Comparison of ENCODE assay signal across 8 mouse cellular contexts in the genomic region with DNA sequence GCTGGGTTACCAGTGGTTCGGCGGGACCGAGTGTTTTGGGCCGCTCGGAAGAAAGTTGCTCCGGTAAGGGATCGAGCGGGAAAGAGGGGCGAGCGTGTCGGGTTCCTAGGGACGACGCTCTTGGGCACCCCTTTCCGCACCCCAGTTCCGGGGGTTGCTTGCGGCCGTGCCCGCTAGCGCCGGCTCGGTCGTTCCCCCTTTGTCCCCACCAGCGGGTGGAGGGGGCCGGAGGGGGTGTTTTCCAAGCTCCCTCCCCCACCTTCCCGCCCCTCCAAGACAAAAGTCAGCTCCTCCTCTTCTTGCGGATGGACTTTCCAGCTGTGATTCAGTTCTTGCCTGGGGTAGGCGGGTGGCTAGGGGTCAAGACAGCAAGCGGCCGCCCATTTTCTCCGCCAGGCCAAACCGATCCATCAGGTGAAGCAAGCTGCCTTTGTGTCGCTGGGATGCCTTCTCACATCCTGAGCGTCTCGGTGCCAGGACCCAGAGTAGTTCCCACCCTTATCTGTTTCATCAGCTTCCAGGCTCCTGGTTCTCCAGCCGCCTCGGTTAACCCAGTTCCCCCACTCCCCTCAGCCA. TPM values are rescaled to one million over a fixed set of nuclear protein-coding genes. Genes with fewer than 3 reads are reported as not detected.
DNase-seq lines count a peak whose midpoint lies in the region; ATAC-seq and TF ChIP-seq lines count a peak whose summit lies in the region.

No protein-coding gene starts in this region.

- in situ Hi-C loops in ES-E14 (cut with MboI; ENCODE audit: low sequenced_read_pairs in 2 of 2, unreplicated experiment in 2 of 2) = no loop called here

- peaks cover 19% of the 10 kb centered on the region; the same call in 1 of the 2 replicates for H3K36me3 ChIP-seq in ES-E14 (ENCODE audit: control insufficient read depth, insufficient read depth, low read length, poor library complexity, severe bottlenecking)
- no peaks in the 10 kb centered on the region; the same call in 1 of the 2 replicates for H3K36me3 ChIP-seq in embryonic facial prominence, embryonic 11.5 days (replicated peaks; ENCODE audit: control insufficient read depth, insufficient read depth, low read depth, low read length)
- peaks cover 15% of the 10 kb centered on the region for H3K36me3 ChIP-seq in heart, embryonic 13.5 days
- no peaks in the 10 kb centered on the region for H3K36me3 ChIP-seq in kidney, embryonic 16.5 days (ENCODE audit: insufficient read depth, low read length)

- no peaks in the 10 kb centered on the region for H3K27me3 ChIP-seq in embryonic facial prominence, embryonic 11.5 days (ENCODE audit: control insufficient read depth, insufficient read depth, low read length)
- no peaks in the 10 kb centered on the region for H3K27me3 ChIP-seq in heart, embryonic 13.5 days (replicated peaks)
- H3K27me3 ChIP-seq in kidney, embryonic 16.5 days (ENCODE audit: insufficient read depth, low read length) = no peaks in the 10 kb centered on the region

- H3K27ac ChIP-seq in ES-E14 (ENCODE audit: insufficient read depth, low read depth, low read length, poor library complexity, severe bottlenecking) = peak overlapping the region; percentile 73
- H3K27ac ChIP-seq in embryonic facial prominence, embryonic 11.5 days (replicated peaks; ENCODE audit: low read depth, low read length) = peak overlapping the region; percentile 91
- H3K27ac ChIP-seq in heart, embryonic 13.5 days (replicated peaks) = peak overlapping the region; percentile 99
- H3K27ac ChIP-seq in kidney, embryonic 16.5 days (ENCODE audit: low read length) = peak overlapping the region; percentile 99

- H3K4me2 ChIP-seq in embryonic facial prominence, embryonic 11.5 days (ENCODE audit: low read depth, low read length) = peak overlapping the region; percentile 92
- H3K4me2 ChIP-seq in heart, embryonic 13.5 days = peak overlapping the region; percentile 73
- peak overlapping the region; percentile 88 for H3K4me2 ChIP-seq in kidney, embryonic 16.5 days (replicated peaks; ENCODE audit: low read depth, low read length)

- peaks cover 8 to 29% of the 10 kb centered on the region in 2 experiments for H3K4me1 ChIP-seq in ES-E14 (ENCODE audit: control insufficient read depth in 2 of 2, insufficient read depth in 2 of 2, low read length in 2 of 2, poor library complexity in 1 of 2)
- peaks cover 5% of the 10 kb centered on the region; the same call in 1 of the 2 replicates for H3K4me1 ChIP-seq in embryonic facial prominence, embryonic 11.5 days (ENCODE audit: control insufficient read depth, insufficient read depth, low read length)
- peaks cover 81% of the 10 kb centered on the region for H3K4me1 ChIP-seq in heart, embryonic 13.5 days
- peaks cover 52% of the 10 kb centered on the region for H3K4me1 ChIP-seq in kidney, embryonic 16.5 days (ENCODE audit: insufficient read depth, low read length)

- peak overlapping the region; percentile 80 for H3K9ac ChIP-seq in ES-E14 (ENCODE audit: insufficient read depth, low read depth, low read length, poor library complexity, severe bottlenecking)
- peak overlapping the region; percentile 99 for H3K9ac ChIP-seq in embryonic facial prominence, embryonic 11.5 days (replicated peaks; ENCODE audit: low read length)
- H3K9ac ChIP-seq in heart, embryonic 13.5 days = peak overlapping the region; percentile 98
- peak overlapping the region; percentile 97 for H3K9ac ChIP-seq in kidney, embryonic 16.5 days (replicated peaks; ENCODE audit: low read length)

- H3K4me3 ChIP-seq in ES-E14 (ENCODE audit: insufficient read depth in 1 of 2, low read depth in 1 of 2, low read length in 2 of 2, poor library complexity in 1 of 2, severe bottlenecking in 1 of 2) = peak overlapping the region; percentile 79 to 90
- H3K4me3 ChIP-seq in embryonic facial prominence, embryonic 11.5 days (ENCODE audit: low read depth, low read length) = peak overlapping the region; percentile 96
- H3K4me3 ChIP-seq in heart, embryonic 13.5 days = peak overlapping the region; percentile 93
- H3K4me3 ChIP-seq in kidney, embryonic 16.5 days (ENCODE audit: low read length) = peak overlapping the region; percentile 84

- WGBS in embryonic facial prominence, embryonic 11.5 days = under 1% methylated on average over 36 of the region's 36 CpGs
- WGBS in heart, embryonic 13.5 days = under 1% methylated on average over 36 of the region's 36 CpGs
- under 1% methylated on average over 36 of the region's 36 CpGs for WGBS in kidney, embryonic 16.5 days

- ATAC-seq in embryonic facial prominence, embryonic 11.5 days (replicated peaks; ENCODE audit: insufficient number of reproducible peaks, low FRiP score, low TSS enrichment, low read depth) = no peak; the same call in 1 of the 2 replicates
- no peak for ATAC-seq in heart, embryonic 13.5 days (ENCODE audit: extremely low read depth, insufficient number of reproducible peaks, low FRiP score, low TSS enrichment)
- peak; percentile 21 for ATAC-seq in kidney, embryonic 16.5 days (ENCODE audit: low FRiP score, low TSS enrichment)

- DNase-seq in 3134 (ENCODE audit: extremely low read depth, insufficient read length, low spot score) (peak; percentile 81), ES-E14 (ENCODE audit: low read depth, low spot score) (no peak)
- peak; percentile 69 for DNase-seq in embryonic facial prominence, embryonic 11.5 days (ENCODE audit: low spot score)
- DNase-seq in lung, postnatal 25 days (ENCODE audit: low spot score) = peak; percentile 76
- DNase-seq in testis, postnatal 10 days (ENCODE audit: low spot score) = peak; percentile 66
- DNase-seq in layer of hippocampus, adult 18-20 months (ENCODE audit: low spot score in 2 of 2) = no peak

- H3K9me3 ChIP-seq in ES-E14 (ENCODE audit: control insufficient read depth, insufficient read depth, low read depth, low read length) = no peaks in the 10 kb centered on the region
- H3K9me3 ChIP-seq in embryonic facial prominence, embryonic 11.5 days (replicated peaks; ENCODE audit: control insufficient read depth, low read length) = no peaks in the 10 kb centered on the region
- H3K9me3 ChIP-seq in heart, embryonic 13.5 days = no peaks in the 10 kb centered on the region
- H3K9me3 ChIP-seq in kidney, embryonic 16.5 days (ENCODE audit: low read length) = no peaks in the 10 kb centered on the region

TF ChIP-seq in ES-E14, 5 proteins besides CTCF, POLR2A, EP300 and RAD21:
- TF ChIP-seq MAFK (IDR thresholded peaks at IDR 0.05; ENCODE audit: insufficient read depth, low read depth, low read length) = no peak
- TF ChIP-seq HCFC1 (IDR thresholded peaks at IDR 0.05; ENCODE audit: borderline replicate concordance, insufficient read depth, low read length) = no peak
- no peak for TF ChIP-seq ZNF384 (IDR thresholded peaks at IDR 0.05; ENCODE audit: low read depth, low read length)

RNA-seq across cellular contexts. Expression of a gene that starts 15.9 kb away (rescaled TPM):
- total RNA-seq in ES-E14 (2012; rRNA removed) = 50.8 and 80.0 TPM in 2 replicates
- polyA plus RNA-seq in embryonic facial prominence, embryonic 11.5 days (2014; fragmentation: Nextera tagmentation; extraction: Ambion mirVana) = 82.2 and 89.3 TPM in 2 replicates
- polyA plus RNA-seq in heart, embryonic 13.5 days (2015; fragmentation: Nextera tagmentation; extraction: Ambion mirVana) = 73.1 and 73.4 TPM in 2 replicates
- polyA plus RNA-seq in kidney, embryonic 16.5 days (2015; fragmentation: Nextera tagmentation; extraction: Ambion mirVana) = 103 and 119 TPM in 2 replicates
- 100 to 1,000 TPM; 237 to 255 TPM for total RNA-seq in layer of hippocampus, adult 18-20 months (2021)

RNA-seq across cellular contexts. Expression of a gene that starts 31.3 kb away (rescaled TPM):
- not detected in 2 replicates for total RNA-seq in ES-E14 (2012; rRNA removed)
- polyA plus RNA-seq in embryonic facial prominence, embryonic 11.5 days (2014; fragmentation: Nextera tagmentation; extraction: Ambion mirVana) = not detected in 2 replicates
- polyA plus RNA-seq in heart, embryonic 13.5 days (2015; fragmentation: Nextera tagmentation; extraction: Ambion mirVana) = not detected in 2 replicates
- polyA plus RNA-seq in kidney, embryonic 16.5 days (2015; fragmentation: Nextera tagmentation; extraction: Ambion mirVana) = not detected in 2 replicates
- total RNA-seq in layer of hippocampus, adult 18-20 months (2021) = not detected

RNA-seq across cellular contexts. Expression of a gene that starts 45.9 kb away (rescaled TPM):
- total RNA-seq in ES-E14 (2012; rRNA removed) = 827 and 1,221 TPM in 2 replicates
- polyA plus RNA-seq in embryonic facial prominence, embryonic 11.5 days (2014; fragmentation: Nextera tagmentation; extraction: Ambion mirVana) = 184 and 201 TPM in 2 replicates
- polyA plus RNA-seq in heart, embryonic 13.5 days (2015; fragmentation: Nextera tagmentation; extraction: Ambion mirVana) = 173 and 202 TPM in 2 replicates
- polyA plus RNA-seq in kidney, embryonic 16.5 days (2015; fragmentation: Nextera tagmentation; extraction: Ambion mirVana) = 269 and 323 TPM in 2 replicates
- 10 to 100 TPM; 91.5 to 97.2 TPM for total RNA-seq in layer of hippocampus, adult 18-20 months (2021)

Comparison
In these comparisons a context has a peak if more than half of its experiments do, and no peak if none do; other contexts are left out.
1. DNase-seq: peak in 3134 (single experiment), embryonic facial prominence, embryonic 11.5 days (single experiment), lung, postnatal 25 days (single experiment) and testis, postnatal 10 days (single experiment); none in ES-E14 (single experiment) and layer of hippocampus, adult 18-20 months (0 of 2).
2. Peak in every context shown above with its lines, with median percentiles within 50 percentile points of each other: H3K27ac ChIP-seq, H3K4me3 ChIP-seq, H3K9ac ChIP-seq and H3K4me2 ChIP-seq.